Mouse (Mus musculus): ENCODE data around the gene B4gat1.

DNA sequence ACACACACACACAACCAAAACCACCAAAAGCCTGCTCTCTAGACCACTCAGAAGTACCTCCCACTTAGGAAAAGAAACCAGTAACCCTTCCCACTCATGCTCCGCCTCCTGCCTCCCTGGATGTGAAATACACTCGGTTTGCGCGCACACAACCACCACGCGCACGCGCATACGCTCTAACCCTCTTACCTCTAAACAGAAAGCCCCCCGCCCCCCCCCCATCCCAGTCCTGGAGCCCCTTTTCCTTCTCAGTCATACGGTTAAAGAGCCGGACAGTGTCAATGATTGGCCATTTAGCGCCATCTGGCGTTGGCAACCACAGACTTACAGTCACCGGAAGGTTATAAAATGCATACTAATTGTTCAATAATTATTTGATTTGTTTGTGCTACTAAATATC is 34.4 kb downstream of the B4gat1 start:
- TF ChIP-seq GATA1 (IDR thresholded peaks at IDR 0.05; ENCODE audit: low read length) (no peak), TAL1 (IDR thresholded peaks at IDR 0.05; ENCODE audit: low read length) (no peak)
